Mouse (Mus musculus) spleen, adult 12 weeks (tissue): Measurements from ENCODE around the gene Hdac5.

Source experiments
- DNase-seq: peaks from one replicate; pipeline ENCODE4 v3.0.0; 2022; ENCODE audit warnings: low spot score

The Hdac5 gene

DNA sequence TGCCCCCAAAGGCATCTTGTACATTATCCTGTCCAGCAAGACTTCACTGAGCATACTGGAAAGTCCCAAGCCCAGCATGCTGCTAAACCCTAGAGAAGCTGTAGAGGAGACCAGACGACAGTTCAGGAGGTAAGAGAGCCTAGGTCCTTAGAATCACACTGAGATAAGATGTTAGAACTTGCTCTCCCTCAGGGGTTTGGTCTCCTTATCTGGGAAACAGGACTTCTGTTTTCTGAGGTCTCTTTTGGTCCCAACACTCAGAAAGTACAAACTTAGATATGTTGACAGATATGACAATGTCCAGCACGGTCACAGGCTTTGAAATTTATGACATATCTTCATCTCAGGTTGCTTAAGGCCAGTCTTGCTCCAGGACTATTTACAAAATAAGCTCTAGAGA, 6.1 kb upstream of the Hdac5 start:
- DNase-seq: no peak

DNA sequence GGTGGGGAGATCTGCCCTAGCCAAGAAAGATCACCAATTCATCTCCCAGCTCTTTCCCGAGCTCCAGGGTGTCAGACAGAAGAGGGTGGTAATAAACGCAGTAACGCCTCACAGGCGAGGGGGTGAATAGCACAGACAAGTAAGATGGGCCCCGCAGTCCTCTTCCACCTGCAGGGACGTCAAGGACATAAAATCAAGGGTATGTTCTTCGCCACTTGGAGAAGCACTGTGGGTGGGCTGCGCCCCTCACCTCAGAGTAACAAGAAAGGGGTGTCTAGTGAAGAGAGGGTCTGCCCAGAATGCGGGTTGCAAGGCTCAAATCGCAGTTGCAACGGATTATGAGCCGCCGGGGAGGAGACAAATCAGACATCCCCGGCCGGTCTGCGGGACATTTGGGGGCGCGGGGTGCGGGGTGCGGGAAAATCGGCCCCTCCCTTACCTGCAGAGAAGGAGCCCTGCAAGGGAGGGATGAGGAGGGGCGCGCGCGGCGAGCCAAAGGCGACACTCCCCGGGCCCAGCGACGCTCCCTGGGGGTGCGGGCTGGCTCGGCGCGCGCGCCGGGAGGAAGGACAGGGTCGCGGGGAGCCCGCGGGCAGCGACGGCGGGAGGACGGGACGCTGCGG, 524 bp downstream of the Hdac5 start:
- no peak for DNase-seq

DNA sequence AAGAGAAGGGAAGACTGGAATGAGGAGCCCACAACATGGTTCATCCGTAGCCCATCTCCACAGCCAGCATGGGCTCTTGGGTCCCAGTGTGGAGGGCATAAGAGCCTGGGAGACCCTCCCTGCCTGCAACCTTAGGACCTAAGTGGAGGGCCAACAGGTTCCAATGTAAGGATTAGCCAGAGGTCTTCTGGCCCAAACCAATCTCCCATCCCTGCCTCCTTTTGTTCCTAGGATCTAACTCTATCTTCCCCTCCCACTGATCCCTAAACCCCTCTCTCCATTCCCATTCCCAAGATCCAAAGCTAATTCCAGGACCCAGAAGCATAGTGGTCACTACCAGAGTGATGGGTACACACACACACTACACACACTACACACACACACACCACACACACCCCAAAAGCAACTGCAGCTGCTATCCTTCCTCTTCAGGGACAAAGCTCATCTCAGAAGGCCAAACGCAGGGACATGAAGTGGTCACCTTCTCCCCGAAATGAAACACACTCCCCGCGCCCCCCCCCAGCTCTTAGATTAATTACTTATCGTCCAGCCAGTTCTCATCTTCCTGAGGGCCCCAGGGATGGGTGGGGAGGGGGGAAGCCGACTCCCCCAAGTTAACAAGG, 1.2 kb downstream of the Hdac5 start:
- no peak for DNase-seq

DNA sequence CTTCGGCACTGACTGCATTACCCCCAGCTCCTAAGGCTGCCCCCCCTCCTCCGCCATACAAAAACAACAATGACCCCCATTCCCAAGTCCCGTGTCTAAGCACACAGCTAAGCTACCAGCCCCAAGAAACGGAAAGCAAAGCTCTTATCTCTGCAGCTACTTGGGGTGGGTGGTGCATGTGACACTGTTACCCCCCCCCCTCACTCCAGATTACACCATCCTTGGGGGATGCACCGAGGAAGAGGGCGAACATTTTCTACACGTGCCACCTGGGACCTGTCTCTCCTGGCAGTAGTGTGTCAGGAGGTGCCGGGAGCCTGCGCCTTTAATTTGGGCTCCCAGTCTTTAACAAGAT, 1.8 kb downstream of the Hdac5 start:
- no peak for DNase-seq

DNA sequence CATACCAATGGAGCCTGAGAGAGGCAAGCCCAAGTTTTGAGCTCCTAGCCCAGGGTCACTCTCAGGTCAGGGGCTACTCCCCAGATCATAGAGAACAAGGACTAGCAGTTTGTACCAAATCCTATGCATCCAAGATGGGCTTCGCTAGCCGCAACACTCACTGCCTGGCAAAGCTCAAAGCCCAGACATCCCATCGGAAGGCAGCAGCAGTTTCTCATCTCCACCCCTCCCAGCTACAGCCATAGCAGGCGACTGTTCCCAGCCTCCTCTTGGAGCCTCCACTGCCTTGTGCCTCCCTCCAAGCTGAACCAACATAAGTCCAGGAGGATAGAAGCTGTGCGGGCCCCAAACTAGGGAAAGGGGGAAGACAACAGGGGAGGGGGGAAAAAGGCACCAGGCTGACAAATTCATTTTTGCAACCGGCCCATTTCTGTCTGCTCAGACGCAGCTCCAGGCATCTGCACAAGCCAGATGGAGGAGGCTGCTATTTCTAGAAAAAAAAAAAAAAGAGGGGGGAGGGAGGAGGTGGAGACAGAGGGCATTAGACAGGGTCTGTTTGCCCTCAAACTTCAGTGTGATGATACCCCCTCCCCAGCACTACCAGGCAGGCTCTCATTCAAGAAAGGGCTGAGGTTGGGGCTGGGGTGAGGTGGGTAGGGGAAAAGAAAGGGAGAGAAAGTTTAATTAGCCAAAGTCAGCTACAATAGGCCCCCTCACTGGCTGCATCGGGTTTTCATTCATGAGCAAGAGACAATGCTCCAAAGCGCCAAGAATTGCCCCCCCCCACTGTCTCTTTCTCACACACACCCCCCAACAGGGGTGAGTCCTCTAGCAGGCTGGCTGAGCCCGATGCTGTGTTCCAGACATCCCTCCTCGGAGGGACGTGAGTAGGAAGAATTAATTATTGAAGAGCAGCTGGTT, 2.4 kb downstream of the Hdac5 start:
- no peak for DNase-seq

DNA sequence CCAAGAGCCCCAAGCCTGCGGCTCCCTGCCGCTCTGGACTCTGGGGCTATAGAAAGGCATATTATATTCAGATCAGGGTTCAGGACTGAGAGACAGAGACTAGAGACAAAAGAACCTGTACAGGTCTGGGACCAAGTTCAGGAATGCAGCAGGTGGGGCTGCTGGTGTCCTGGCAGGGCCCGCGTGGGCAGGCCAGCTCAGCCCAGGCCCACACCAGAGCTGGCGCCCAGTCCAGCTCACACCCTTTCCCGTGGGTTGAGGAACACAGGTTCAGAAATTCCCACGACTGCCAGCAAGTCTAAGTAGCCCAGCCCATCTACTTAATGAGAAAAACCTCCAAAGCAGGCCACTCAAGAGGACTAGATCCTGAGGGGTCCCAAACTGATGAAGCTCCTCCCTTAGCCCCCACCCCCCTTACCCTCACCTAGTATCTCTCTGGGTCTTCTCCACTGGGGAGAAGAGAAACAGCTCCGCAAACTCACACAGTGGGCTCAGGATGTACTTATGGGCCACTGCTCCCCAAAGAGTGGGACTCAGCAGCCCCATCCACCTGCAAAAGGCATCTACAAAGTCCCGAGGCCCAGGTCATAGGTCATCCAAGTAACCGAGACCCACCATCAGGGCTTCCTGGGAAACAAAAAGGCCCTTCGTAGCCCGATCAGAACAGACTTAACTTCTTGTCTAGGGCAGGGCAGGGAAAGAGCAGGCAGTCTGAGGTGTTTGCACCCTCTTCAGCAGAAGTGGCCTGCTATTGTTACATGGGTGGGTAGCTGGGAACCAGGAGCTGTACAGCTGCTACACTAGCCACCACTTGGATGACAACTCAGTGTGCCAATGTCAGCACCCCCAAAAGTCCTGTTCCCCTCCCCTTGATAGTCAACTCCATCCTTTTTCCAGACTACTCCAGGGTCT, 3.6 kb downstream of the Hdac5 start:
- no peak for DNase-seq

DNA sequence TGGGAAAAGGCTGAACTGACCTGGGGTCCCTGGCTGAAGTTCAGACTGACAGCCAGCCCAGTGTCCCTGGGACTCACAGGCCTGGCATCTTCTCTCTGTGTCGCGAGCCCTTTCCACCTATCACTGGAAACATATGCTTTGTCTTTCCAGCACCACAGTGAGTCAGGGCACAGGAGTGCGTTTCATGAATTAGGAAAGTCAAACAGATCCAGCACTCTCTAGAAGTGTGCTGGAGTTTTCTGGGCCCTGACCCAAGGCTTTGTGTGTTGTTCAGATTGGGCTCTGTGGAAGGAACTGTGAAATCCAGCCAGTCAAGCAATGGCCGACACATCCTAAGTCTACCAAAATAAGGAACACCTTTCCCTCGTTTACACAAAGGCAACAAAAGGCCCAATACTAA, 4.7 kb downstream of the Hdac5 start:
- DNase-seq: no peak

DNA sequence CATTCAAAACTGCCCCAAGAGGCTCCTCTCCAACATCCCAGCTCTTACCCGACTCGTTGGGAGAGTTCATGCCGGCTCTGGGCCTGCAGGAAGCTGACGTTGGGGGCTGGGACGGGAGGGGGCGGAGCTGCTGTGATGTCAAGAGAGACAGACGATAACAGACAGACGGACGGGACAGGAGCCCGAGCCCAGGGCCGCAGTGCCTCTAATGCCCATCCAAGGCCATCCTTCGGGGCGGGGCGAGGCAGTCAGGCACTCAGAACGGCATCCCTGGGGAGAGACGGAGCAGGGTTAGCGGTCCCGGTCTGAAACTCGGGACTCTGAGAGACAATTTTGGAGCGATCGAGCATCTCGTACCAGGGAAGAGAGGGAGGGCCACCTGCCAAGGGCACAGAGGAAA, 5.3 kb downstream of the Hdac5 start:
- no peak for DNase-seq

DNA sequence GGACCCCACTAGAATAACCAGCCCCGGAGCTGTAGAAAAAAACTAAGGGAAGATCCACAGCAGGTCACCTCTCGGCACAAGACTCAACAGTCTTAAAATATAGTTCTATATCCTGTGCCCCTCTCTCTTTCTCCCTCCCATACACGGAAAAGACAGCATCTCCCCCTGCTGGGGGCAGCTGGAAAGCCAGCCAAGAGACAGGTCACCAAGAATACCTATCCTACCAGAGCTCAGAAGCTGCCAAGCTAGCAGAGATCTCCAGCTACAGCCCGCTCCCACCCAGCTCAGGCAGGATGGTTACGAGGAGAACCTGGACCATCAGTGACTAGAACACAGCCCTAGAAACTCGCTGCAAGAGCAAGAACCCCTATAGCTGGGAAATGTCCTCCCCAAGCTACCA, 6.8 kb downstream of the Hdac5 start:
- peak; percentile 46 for DNase-seq

DNA sequence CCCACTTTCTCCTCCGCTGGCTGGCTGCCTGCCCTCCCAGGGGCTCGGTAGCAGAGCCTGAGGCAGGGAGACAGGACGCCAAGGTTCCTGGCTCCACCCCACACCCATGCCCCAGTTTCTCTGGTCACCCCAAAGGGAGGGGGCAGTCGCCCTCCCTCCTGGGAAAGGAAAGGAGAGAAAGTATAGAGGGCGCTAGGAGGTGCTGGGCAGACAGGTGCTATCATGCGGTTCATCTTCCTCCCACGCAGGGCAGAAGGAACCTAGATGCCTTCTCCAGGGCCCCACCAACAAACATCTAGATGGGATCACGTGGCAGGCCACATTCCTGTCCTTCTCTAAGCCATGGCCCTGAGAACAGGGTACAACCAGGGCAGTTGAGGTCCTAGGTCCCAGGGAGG, 8.0 kb downstream of the Hdac5 start:
- no peak for DNase-seq

DNA sequence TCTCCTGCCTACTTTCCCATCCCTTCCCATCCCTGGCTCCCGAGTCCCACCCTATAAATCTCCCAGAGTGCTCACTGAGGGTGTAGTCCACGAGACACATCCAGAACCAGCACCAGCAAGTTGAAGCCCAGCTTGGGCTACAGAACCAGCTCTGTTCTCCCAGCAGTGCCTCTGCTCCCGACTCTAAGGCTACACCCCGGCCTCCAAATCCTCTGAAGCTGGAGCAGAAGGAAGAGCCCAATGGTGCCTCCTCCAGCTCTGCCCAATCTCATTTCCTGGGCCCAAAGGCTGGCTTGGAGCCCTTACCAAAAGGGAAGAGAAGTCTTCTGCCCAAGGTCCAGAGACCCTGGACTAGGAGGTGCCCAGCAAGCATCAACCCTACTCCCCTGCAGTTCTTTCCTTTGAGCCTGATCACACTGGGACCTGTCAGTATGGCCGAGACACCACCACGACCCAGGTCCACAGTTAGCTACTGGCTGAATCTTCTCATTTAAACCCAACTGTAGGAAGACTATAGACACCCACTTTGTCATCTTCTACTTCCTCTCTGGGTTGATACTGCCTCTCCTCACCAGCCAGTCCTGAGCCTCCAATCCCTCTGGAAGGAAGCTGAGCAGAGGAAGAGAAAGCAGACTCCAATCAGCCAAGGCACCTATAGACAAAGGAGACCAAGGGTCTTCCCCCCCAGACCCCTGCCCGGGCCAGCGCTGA, 8.6 kb downstream of the Hdac5 start:
- no peak for DNase-seq

DNA sequence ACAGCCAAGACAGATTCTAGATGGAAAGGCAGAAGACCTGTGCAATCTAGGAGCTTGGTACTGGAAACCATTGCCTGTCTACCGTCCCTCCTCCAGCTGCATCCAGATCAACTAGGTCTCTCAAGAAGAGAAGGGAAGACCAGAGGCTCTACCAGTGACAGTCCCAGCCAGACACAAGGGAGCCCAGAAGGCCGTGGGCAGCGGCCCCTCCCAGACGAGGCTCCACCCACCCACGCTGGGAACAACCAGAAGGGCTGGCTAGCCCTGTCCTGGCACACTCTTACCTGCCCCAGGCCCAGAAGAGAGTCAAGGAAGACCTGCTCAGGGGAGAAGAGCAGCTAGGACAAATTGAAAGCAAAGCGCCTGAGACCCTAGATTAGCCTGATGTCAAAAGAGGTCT, 9.5 kb downstream of the Hdac5 start:
- no peak for DNase-seq

DNA sequence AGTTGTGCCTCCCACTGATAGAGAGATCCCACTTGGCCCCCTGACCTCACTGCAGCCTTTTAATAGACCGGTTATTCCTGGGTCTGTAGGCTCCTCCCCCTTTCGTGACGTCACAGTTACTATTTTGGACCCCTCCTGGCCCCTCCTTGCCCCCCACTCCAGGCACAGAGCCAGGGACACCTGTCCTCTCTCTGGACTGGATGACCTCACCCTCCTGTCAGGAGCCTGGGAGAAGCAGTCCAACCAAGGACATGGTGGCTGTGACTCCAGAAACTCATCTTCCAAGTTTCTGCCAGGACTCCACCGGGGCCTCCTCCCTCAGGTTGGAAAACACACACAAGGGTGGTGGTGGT, 10.0 kb downstream of the Hdac5 start:
- DNase-seq: no peak

DNA sequence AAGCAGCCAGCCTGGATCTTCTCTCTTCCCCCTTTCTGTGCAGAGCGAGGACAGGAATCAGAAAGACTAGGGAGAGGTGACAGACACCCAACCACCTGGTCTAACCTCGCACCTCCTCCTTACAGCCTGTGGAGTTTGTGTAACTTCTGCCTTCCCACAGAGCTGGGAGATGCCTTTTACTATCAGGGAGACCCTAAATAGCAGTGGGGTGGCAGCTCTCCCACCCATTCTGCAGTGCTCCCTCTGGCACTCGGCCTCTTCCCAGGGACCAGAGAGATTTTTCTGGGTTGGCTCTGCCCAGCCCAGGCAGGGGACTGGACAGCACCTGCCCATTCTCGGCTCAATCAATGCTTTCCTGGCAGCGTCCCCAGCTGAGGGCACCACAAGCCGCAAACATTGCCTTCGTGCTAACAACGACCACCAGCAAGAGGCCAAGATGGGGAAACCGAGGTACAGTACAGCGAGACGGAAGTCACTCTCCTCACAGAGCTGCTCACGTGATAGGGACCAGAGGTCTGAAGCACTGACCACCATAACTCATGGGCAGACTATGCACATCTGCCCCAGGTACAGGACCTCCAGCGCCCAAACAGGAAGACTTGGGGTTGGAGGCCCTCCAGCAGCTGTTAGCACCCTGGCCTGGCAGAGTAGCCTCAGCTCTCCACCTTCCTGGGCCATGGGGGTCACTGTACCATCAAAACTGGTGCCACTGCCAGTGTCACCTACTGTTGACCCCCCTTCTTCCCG, 10.5 kb downstream of the Hdac5 start:
- no peak for DNase-seq

DNA sequence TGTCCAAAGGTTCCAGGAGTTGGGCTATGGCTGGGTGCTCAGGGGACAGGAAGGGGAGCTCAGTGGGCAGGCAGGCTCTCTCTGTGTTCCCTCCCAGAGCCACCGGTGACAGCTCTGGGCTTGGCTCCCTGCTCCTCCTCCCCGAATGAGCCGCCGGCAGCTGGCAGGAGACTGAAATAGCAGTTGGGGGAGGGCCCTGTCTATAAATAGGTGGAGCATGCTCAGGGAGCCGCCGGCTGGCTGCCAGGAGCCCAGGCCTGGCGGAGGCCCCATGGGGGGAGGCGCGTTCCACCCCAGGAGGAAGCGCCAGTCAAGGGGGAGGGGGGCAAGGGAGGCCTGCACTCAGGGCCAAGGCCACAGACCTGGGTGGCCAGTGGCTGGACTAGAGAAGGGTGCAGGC, 11.2 kb downstream of the Hdac5 start:
- peak; percentile 45 for DNase-seq

DNA sequence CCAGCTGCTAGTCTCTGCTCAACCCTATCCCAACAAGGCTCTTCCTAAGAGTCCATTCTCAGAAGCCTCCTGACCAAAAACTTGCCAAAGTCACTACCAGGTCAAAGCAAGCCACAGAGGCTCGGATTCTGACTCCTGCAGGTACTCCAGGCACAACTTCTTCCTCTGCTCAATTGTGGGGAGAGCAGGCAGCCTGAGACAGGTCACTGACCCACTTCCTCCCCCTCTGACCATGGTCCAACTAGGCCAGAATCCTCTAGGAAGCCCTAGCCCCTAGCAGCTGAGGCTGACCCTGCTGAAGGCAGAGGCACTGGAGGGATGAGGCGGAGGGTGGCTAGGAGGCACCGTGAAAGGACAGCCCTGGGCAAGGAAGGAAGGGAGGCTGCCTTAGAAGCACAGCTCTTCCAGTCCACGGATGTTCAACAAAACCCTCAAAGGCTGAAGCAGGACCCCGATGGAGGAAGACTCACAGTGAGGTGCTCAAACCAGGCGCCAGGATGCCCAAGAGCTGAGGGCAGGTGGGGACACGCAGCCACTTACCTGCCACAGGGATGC, 12.0 kb downstream of the Hdac5 start:
- no peak for DNase-seq

DNA sequence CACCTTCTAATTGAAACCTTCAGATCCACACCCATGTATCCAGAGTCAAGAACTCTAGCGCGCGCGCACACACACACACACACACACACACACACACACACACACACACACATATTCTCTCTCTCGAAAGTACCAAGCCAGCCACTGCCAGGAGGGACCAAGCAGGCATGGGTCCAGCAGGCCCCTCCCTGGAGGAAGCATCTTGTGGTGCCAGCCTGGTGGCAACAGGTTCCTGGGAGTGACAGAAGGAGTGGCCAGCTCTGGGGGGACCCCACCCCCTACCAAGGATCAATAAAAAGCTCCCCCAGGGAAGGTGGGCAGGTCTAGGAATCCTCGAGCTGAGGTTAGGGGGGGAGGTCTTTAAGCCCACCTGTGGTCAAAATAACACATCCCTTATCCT, 12.6 kb downstream of the Hdac5 start:
- DNase-seq: no peak

DNA sequence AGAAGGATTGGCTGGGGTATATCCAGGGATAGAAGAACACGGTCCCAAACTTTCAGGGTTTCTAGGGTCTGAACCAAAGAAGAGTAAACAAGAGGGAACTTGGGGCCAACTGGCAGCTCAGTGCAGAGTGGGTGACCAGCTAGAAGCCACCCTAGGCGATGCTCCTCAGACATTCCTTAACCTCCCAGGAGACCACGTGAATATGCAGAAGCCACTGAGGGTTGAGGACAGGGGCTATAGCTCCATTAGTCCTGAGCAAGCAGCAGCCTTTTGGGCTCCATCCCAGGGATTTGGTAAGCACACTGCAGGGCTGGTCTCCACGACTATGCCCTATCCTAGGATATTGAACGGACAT, 13.1 kb downstream of the Hdac5 start:
- DNase-seq: no peak

DNA sequence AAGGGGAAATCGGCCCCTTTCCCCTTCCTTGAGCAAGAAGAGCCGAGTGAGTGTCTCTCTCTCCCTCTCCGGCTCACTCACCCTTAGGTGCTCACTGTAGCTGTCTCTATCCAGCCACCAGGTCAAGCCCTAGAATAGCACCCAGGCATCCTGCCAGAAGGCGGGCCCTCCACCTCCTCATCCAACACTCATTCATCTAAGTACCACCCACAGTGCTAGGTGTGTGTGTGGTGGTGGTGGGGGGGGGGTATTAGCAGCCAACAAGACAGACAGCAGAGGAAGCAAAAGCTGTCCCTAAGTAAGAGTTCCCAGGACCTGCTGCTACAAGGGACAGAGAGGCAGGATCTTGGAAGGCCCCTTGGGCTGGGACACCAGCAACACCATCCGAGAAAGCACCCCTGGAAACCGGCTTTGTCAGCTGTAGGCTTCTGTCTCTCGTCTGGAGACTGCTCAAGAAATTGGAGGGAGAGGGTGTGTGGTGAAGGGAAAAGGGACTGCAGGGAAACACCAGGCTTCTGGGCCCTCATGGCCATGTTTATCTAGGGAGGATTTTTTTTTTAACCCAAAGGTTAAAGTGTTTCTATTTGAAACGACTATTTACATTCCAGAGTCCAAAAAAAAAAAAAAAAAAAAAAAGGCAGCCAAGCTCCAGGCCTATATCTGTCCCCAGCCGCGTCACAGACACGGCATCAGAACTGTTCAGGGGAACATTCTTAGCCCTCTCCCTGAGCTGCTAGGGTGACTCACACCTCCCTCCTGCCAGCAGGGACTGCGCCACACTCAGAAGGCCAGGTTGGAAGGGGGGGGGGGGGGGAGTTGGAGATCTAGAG, 13.7 kb downstream of the Hdac5 start:
- DNase-seq: no peak

DNA sequence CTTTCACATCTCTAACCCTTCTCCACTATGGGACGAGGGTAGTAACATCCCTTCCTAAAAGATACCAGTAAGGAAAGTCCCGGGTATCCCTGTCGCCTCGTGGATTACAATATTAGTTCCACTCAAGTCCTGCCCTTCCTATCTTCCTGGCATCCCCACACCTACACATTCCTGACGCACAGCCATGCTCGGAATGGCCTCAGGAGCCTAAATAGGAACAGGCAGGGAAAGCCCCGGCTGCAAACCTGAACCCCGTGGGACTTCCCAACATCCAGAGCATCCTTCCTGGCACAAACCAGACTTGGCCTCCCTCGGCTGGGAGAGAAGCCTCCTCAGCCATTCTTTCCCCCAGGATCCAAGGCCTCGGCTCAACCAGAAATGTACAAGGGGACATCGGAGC, 14.5 kb downstream of the Hdac5 start:
- no peak for DNase-seq
